Mouse (Mus musculus): ENCODE measurements around the gene Hemk1. TPM values are rescaled to one million over a fixed set of nuclear protein-coding genes. Genes with fewer than 3 reads are reported as not detected.

Gene Hemk1
- polyA plus RNA-seq, 1 experiment from 2014 or later = 9.8 TPM

GRCm38 (mm10) chr9:107325904-107326303, 12.2 kb downstream of the Hemk1 start:
- DNase-seq (ENCODE audit: low spot score) (no peak), ATAC-seq (ENCODE audit: low read depth) (no peak)
- Histone ChIP-seq H3K4me1 (ENCODE audit: control insufficient read depth, insufficient read depth, low read length) (no peaks in the 10 kb centered on the region), H3K27me3 (replicated peaks; ENCODE audit: control insufficient read depth, insufficient read depth, low read length) (no peaks in the 10 kb centered on the region), H3K9me3 (ENCODE audit: control insufficient read depth, low read length) (no peaks in the 10 kb centered on the region), H3K4me2 (ENCODE audit: low read depth, low read length) (no peak overlapping the region), H3K36me3 (ENCODE audit: control insufficient read depth, insufficient read depth, low read length) (peaks cover 7% of the 10 kb centered on the region; the same call in 1 of the 2 replicates), H3K27ac (replicated peaks; ENCODE audit: low read depth, low read length) (no peak overlapping the region), H3K4me3 (ENCODE audit: low read depth, low read length) (no peak overlapping the region), H3K9ac (ENCODE audit: low read depth, low read length) (no peak overlapping the region)
- WGBS = 74% methylated on average over 7 of the region's 7 CpGs

- Histone ChIP-seq H3K4me2 (ENCODE audit: low read depth, low read length) (no peak overlapping the region), H3K27me3 (replicated peaks; ENCODE audit: control insufficient read depth, insufficient read depth, low read length) (no peaks in the 10 kb centered on the region), H3K27ac (replicated peaks; ENCODE audit: low read depth, low read length) (no peak overlapping the region), H3K9me3 (ENCODE audit: control insufficient read depth, low read length) (no peaks in the 10 kb centered on the region), H3K9ac (ENCODE audit: low read depth, low read length) (no peak overlapping the region), H3K4me3 (ENCODE audit: low read depth, low read length) (no peak overlapping the region), H3K4me1 (ENCODE audit: control insufficient read depth, insufficient read depth, low read length) (no peaks in the 10 kb centered on the region), H3K36me3 (ENCODE audit: control insufficient read depth, insufficient read depth, low read length) (peaks cover 7% of the 10 kb centered on the region; the same call in 1 of the 2 replicates)
- ATAC-seq (ENCODE audit: low read depth) (no peak), DNase-seq (ENCODE audit: low spot score) (no peak)
- 55% methylated on average over 4 of the region's 4 CpGs for WGBS
These were observed 13.2 kb downstream of the Hemk1 start for GRCm38 (mm10) chr9:107324799-107325561.

GRCm38 (mm10) chr9:107323558-107323957, 14.6 kb downstream of the Hemk1 start:
- H3K4me1 ChIP-seq (ENCODE audit: control insufficient read depth, insufficient read depth, low read length) = no peaks in the 10 kb centered on the region
- no peak overlapping the region for H3K4me2 ChIP-seq (ENCODE audit: low read depth, low read length)
- H3K27me3 ChIP-seq (replicated peaks; ENCODE audit: control insufficient read depth, insufficient read depth, low read length) = no peaks in the 10 kb centered on the region
- H3K9me3 ChIP-seq (ENCODE audit: control insufficient read depth, low read length) = no peaks in the 10 kb centered on the region
- no peak overlapping the region for H3K9ac ChIP-seq (ENCODE audit: low read depth, low read length)
- ATAC-seq (ENCODE audit: low read depth) = 0 out of 2 replicates have a peak, but pooled peaks have one; percentile 15
- 57% methylated on average over 6 of the region's 6 CpGs for WGBS
- no peak overlapping the region for H3K4me3 ChIP-seq (ENCODE audit: low read depth, low read length)
- H3K36me3 ChIP-seq (ENCODE audit: control insufficient read depth, insufficient read depth, low read length) = peaks cover 7% of the 10 kb centered on the region; the same call in 1 of the 2 replicates
- H3K27ac ChIP-seq (replicated peaks; ENCODE audit: low read depth, low read length) = no peak overlapping the region
- peak; percentile 72 for DNase-seq (ENCODE audit: low spot score)

GRCm38 (mm10) chr9:107322461-107323050, 15.6 kb downstream of the Hemk1 start:
- Histone ChIP-seq H3K27ac (replicated peaks; ENCODE audit: low read depth, low read length) (no peak overlapping the region), H3K9me3 (ENCODE audit: control insufficient read depth, low read length) (no peaks in the 10 kb centered on the region), H3K4me1 (ENCODE audit: control insufficient read depth, insufficient read depth, low read length) (no peaks in the 10 kb centered on the region), H3K4me2 (ENCODE audit: low read depth, low read length) (no peak overlapping the region), H3K36me3 (ENCODE audit: control insufficient read depth, insufficient read depth, low read length) (peaks cover 3% of the 10 kb centered on the region; the same call in 1 of the 2 replicates), H3K9ac (ENCODE audit: low read depth, low read length) (no peak overlapping the region), H3K27me3 (replicated peaks; ENCODE audit: control insufficient read depth, insufficient read depth, low read length) (no peaks in the 10 kb centered on the region), H3K4me3 (ENCODE audit: low read depth, low read length) (no peak overlapping the region)
- ATAC-seq (ENCODE audit: low read depth) = 0 out of 2 replicates have a peak, but pooled peaks have one; percentile 9
- no peak for DNase-seq (ENCODE audit: low spot score)
- 64% methylated on average over 8 of the region's 8 CpGs for WGBS

- Histone ChIP-seq H3K36me3 (ENCODE audit: control insufficient read depth, insufficient read depth, low read length) (no peaks in the 10 kb centered on the region), H3K4me1 (ENCODE audit: control insufficient read depth, insufficient read depth, low read length) (no peaks in the 10 kb centered on the region), H3K27ac (replicated peaks; ENCODE audit: low read depth, low read length) (no peak overlapping the region), H3K4me3 (ENCODE audit: low read depth, low read length) (no peak overlapping the region), H3K9ac (ENCODE audit: low read depth, low read length) (no peak overlapping the region), H3K4me2 (ENCODE audit: low read depth, low read length) (no peak overlapping the region), H3K9me3 (ENCODE audit: control insufficient read depth, low read length) (no peaks in the 10 kb centered on the region), H3K27me3 (replicated peaks; ENCODE audit: control insufficient read depth, insufficient read depth, low read length) (no peaks in the 10 kb centered on the region)
- ATAC-seq (ENCODE audit: low read depth) (no peak), DNase-seq (ENCODE audit: low spot score) (no peak)
- 67% methylated on average over 2 of the region's 2 CpGs for WGBS
These were observed 22.4 kb downstream of the Hemk1 start for GRCm38 (mm10) chr9:107315791-107316190.

GRCm38 (mm10) chr9:107313926-107314325, 24.2 kb downstream of the Hemk1 start:
- Histone ChIP-seq H3K27me3 (replicated peaks; ENCODE audit: control insufficient read depth, insufficient read depth, low read length) (no peaks in the 10 kb centered on the region), H3K4me3 (ENCODE audit: low read depth, low read length) (no peak overlapping the region), H3K9ac (ENCODE audit: low read depth, low read length) (no peak overlapping the region), H3K36me3 (ENCODE audit: control insufficient read depth, insufficient read depth, low read length) (no peaks in the 10 kb centered on the region), H3K4me1 (ENCODE audit: control insufficient read depth, insufficient read depth, low read length) (no peaks in the 10 kb centered on the region), H3K9me3 (ENCODE audit: control insufficient read depth, low read length) (no peaks in the 10 kb centered on the region), H3K27ac (replicated peaks; ENCODE audit: low read depth, low read length) (no peak overlapping the region), H3K4me2 (ENCODE audit: low read depth, low read length) (no peak overlapping the region)
- 80% methylated on average over 3 of the region's 3 CpGs for WGBS
- no peak for ATAC-seq (ENCODE audit: low read depth)
- no peak for DNase-seq (ENCODE audit: low spot score)

- Histone ChIP-seq H3K4me3 (ENCODE audit: low read depth, low read length) (no peak overlapping the region), H3K4me1 (ENCODE audit: control insufficient read depth, insufficient read depth, low read length) (no peaks in the 10 kb centered on the region)
- 65% methylated on average over 10 of the region's 10 CpGs for WGBS
These were observed 25.2 kb downstream of the Hemk1 start for GRCm38 (mm10) chr9:107312811-107313584.

GRCm38 (mm10) chr9:107309600-107309999, 28.6 kb downstream of the Hemk1 start:
- Histone ChIP-seq H3K4me3 (ENCODE audit: low read depth, low read length) (no peak overlapping the region), H3K4me2 (ENCODE audit: low read depth, low read length) (no peak overlapping the region), H3K9me3 (ENCODE audit: control insufficient read depth, low read length) (no peaks in the 10 kb centered on the region), H3K9ac (ENCODE audit: low read depth, low read length) (no peak overlapping the region), H3K27me3 (replicated peaks; ENCODE audit: control insufficient read depth, insufficient read depth, low read length) (no peaks in the 10 kb centered on the region), H3K4me1 (ENCODE audit: control insufficient read depth, insufficient read depth, low read length) (0 out of 2 replicates have a peak, but pooled peaks cover 3% of the 10 kb centered on the region), H3K36me3 (ENCODE audit: control insufficient read depth, insufficient read depth, low read length) (no peaks in the 10 kb centered on the region), H3K27ac (replicated peaks; ENCODE audit: low read depth, low read length) (no peak overlapping the region)
- 64% methylated on average over 5 of the region's 5 CpGs for WGBS
- DNase-seq (ENCODE audit: low spot score) (no peak), ATAC-seq (ENCODE audit: low read depth) (no peak)

More at GRCm38 (mm10) chr9:107312811-107313584, 25.2 kb downstream of the Hemk1 start:
- Histone ChIP-seq H3K9ac (ENCODE audit: low read depth, low read length) (no peak overlapping the region), H3K27me3 (replicated peaks; ENCODE audit: control insufficient read depth, insufficient read depth, low read length) (no peaks in the 10 kb centered on the region), H3K4me2 (ENCODE audit: low read depth, low read length) (no peak overlapping the region), H3K36me3 (ENCODE audit: control insufficient read depth, insufficient read depth, low read length) (no peaks in the 10 kb centered on the region), H3K9me3 (ENCODE audit: control insufficient read depth, low read length) (no peaks in the 10 kb centered on the region), H3K27ac (replicated peaks; ENCODE audit: low read depth, low read length) (no peak overlapping the region)
- ATAC-seq (ENCODE audit: low read depth) (no peak), DNase-seq (ENCODE audit: low spot score) (no peak)
